Mouse (Mus musculus): ENCODE measurements around the gene Smok3c. TPM values are rescaled to one million over a fixed set of nuclear protein-coding genes. Genes with fewer than 3 reads are reported as not detected.
"Not testable (repeated sequence)": the region's sequence is repeated elsewhere in the genome, so short reads cannot be mapped to it uniquely, and the experiment has no call there.

Gene Smok3c
- not detected in 2 replicates for polyA plus RNA-seq (2012; rRNA removed)

DNA sequence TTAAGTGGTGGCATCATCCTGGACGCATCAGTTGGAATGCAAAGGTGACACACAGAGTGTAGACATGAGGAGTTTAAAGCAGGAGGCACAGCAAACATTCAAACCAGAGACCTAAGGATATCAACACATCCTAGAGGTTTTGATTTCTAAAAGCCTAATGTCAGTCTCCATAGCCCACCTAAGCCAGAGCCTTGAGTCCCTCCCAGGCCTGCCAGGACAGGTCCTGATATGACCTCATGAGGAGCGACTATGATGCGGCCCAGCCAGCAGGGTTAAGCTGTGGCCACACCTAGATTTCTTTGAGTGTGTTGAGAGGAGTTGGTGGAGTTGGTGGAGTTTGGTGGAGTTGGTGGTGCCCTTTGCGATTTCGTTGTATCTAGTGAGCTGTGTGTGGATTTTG is at the start of gene Smok3c:
Gene Smok3c (plus strand): TSS at position 301 of the 400 bp plus-strand sequence.
- H3K4me3 ChIP-seq (replicated peaks; ENCODE audit: extremely low read depth, low read depth, low read length); DNase-seq; H3K4me1 ChIP-seq (ENCODE audit: control insufficient read depth, insufficient read depth, low read length): not testable (repeated sequence)
- WGBS: no CpG with 5 or more reads among the region's 5 CpGs

DNA sequence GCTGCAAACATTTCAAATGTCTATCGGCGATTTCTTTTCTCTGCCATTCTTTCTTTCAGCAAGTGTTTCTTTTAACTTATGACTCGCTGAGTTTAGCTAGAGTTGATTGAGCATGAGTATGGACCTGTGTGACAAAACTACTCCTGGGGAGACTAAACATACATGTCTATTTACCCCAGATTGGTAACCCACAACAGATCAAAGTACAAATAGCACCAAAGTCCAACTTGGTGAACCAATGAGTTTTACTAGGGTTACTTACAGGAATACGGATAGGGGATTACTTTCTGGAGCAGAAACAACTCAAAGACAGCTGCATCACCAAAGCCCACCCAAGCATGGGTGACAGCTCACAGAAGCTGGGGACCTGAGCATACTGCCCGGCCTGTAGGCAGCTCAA is 43.6 kb upstream of the Smok3c start:
- Histone ChIP-seq H3K4me1 (ENCODE audit: control insufficient read depth, insufficient read depth, low read length) (no peaks in the 10 kb centered on the region), H3K4me3 (replicated peaks; ENCODE audit: extremely low read depth, low read depth, low read length) (no peak overlapping the region)
- TF ChIP-seq POLR2A (IDR thresholded peaks at IDR 0.05; ENCODE audit: borderline replicate concordance, extremely low read depth, low read depth, low read length) (no peak), CTCF (IDR thresholded peaks at IDR 0.05; ENCODE audit: insufficient read depth, low read length) (no peak)
- 87% methylated on average over 5 of the region's 5 CpGs for WGBS
- no peak for DNase-seq

DNA sequence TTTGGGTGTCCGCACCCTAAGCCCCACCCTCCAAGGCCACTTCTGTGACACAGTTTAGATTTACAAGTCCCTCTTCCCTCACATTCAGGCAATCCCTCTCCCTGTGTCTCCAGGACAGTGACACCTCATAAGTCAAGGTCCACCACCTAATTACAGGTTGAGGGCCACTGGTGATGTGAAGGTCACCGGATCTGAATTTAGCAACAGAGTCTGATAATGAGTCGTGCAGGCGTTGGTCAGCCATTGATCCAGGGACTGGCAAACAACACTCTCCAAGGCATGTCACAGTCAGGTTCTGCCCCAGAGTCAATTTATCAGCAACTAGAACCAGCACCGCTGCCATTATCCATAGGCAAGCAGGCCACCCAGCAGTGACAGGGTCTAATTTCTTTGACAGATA is 40.6 kb upstream of the Smok3c start:
- no peaks in the 10 kb centered on the region for H3K4me1 ChIP-seq (ENCODE audit: control insufficient read depth, insufficient read depth, low read length)
- 81% methylated on average over 5 of the region's 5 CpGs for WGBS
- no peak overlapping the region for H3K4me3 ChIP-seq (replicated peaks; ENCODE audit: extremely low read depth, low read depth, low read length)
- DNase-seq: no peak
- TF ChIP-seq CTCF (IDR thresholded peaks at IDR 0.05; ENCODE audit: insufficient read depth, low read length) (no peak), POLR2A (IDR thresholded peaks at IDR 0.05; ENCODE audit: borderline replicate concordance, extremely low read depth, low read depth, low read length) (no peak)

DNA sequence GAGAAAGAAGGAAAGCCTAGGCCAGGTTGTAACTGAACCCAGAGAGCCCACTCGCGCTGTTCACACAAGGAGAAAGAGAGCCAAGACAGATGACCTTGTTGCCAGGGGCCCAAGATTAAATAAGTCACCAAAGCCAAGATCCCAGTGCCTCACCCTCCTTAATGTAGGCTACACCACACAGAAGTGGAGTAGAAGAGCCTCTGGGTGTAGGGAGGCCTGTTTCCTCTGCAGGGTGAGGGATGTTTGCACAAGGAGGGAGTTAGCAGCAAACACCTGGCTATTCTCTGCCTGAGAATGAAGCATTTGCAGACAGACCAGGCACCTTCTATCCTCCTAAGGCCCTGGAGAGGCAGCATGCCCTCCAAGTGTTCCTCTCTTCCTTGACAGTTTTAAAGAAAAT is 36.5 kb upstream of the Smok3c start:
- 67% methylated on average over 2 of the region's 2 CpGs for WGBS
- DNase-seq: no peak
- no peaks in the 10 kb centered on the region for H3K4me1 ChIP-seq (ENCODE audit: control insufficient read depth, insufficient read depth, low read length)
- H3K4me3 ChIP-seq (replicated peaks; ENCODE audit: extremely low read depth, low read depth, low read length): no peak overlapping the region
- no peak for TF ChIP-seq CTCF (IDR thresholded peaks at IDR 0.05; ENCODE audit: insufficient read depth, low read length)
- TF ChIP-seq POLR2A (IDR thresholded peaks at IDR 0.05; ENCODE audit: borderline replicate concordance, extremely low read depth, low read depth, low read length): no peak

DNA sequence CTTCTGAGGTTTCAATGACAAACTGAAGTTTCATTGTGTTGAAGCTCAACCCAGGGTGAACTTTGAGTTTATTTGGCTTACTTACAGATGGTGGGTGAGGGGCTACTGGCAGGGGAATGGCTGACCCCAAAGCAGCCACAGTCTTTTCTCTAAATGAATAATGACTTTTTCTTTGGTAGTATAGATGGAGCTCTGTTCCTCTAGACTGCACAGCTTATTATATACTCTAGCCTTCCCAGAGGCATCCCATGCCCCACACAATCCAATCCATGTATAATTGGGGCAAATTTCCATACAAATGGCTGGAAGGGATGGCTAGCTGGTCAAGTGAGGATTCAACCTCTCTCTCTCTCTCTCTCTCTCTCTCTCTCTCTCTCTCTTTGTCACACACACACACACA is 36.0 kb upstream of the Smok3c start:
- DNase-seq: no peak
- Histone ChIP-seq H3K4me1 (ENCODE audit: control insufficient read depth, insufficient read depth, low read length) (no peaks in the 10 kb centered on the region), H3K4me3 (replicated peaks; ENCODE audit: extremely low read depth, low read depth, low read length) (no peak overlapping the region)
- TF ChIP-seq POLR2A (IDR thresholded peaks at IDR 0.05; ENCODE audit: borderline replicate concordance, extremely low read depth, low read depth, low read length) (no peak), CTCF (IDR thresholded peaks at IDR 0.05; ENCODE audit: insufficient read depth, low read length) (no peak)

DNA sequence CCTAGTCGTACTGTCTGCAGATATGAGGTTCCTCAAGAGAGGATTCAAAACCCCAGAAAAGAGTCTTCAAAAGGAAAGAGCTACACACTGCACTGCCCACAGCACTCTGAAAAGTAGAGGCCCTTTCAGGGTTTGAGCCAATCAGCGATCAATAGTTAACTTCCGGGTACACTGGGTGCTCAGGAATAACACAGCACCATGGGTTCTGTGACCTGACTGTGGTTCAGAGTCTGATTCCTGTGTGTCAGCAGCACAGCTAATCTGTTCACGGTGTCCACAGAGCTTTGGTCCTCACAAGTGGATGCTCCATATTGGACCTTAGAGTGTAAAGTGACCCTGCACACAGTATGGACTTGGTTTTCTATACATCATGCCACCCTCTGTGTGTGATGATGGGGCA is 33.4 kb upstream of the Smok3c start:
- H3K4me1 ChIP-seq (ENCODE audit: control insufficient read depth, insufficient read depth, low read length); DNase-seq; H3K4me3 ChIP-seq (replicated peaks; ENCODE audit: extremely low read depth, low read depth, low read length): not testable (repeated sequence)
- whole genome bisulfite sequencing: 85% methylated on average over 3 of the region's 4 CpGs

DNA sequence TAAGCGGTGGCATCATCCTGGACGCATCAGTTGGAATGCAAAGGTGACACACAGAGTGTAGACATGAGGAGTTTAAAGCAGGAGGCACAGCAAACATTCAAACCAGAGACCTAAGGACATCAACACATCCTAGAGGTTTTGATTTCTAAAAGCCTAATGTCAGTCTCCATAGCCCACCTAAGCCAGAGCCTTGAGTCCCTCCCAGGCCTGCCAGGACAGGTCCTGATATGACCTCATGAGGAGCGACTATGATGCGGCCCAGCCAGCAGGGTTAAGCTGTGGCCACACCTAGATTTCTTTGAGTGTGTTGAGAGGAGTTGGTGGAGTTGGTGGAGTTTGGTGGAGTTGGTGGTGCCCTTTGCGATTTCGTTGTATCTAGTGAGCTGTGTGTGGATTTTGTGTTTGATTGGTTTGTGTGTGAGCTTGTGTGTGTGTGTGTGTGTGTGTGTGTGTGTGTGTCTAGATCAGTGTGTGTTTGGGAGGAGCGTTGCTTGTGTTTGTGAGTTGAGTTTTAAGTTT is 32.0 kb upstream of the Smok3c start, which contains the start of the genes Smok3a and Smok3b:
Gene Smok3a (plus strand): TSS at position 301 of the 519 bp plus-strand sequence.
Gene Smok3b (plus strand): TSS at position 469 of the 519 bp plus-strand sequence.
- H3K4me3 ChIP-seq (replicated peaks; ENCODE audit: extremely low read depth, low read depth, low read length); DNase-seq; H3K4me1 ChIP-seq (ENCODE audit: control insufficient read depth, insufficient read depth, low read length): not testable (repeated sequence)
- WGBS: 81% methylated on average over 4 of the region's 7 CpGs

DNA sequence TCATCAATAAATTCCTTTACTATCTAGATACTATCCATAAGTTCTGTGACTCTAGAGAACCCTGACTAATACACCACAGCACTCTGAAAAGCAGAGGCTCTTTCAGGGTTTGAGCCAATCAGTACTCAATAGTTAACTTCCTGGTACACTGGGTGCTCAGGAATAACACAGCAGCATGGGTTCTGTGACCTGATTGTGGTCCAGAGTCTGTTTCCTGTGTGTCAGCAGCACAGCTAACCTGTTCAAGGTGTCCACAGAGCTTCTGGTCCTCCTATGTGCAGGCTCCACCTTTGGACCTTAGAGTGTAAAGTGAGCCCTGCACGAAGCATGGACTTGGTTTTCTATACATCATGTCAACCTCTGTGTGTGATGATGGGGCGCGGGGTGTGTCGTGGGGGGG is 20.8 kb downstream of the Smok3c start:
- 84% methylated on average over 4 of the region's 4 CpGs for WGBS
- Histone ChIP-seq H3K4me3 (replicated peaks; ENCODE audit: extremely low read depth, low read depth, low read length) (no peak overlapping the region), H3K4me1 (ENCODE audit: control insufficient read depth, insufficient read depth, low read length) (no peaks in the 10 kb centered on the region)
- TF ChIP-seq CTCF (IDR thresholded peaks at IDR 0.05; ENCODE audit: insufficient read depth, low read length) (no peak), POLR2A (IDR thresholded peaks at IDR 0.05; ENCODE audit: borderline replicate concordance, extremely low read depth, low read depth, low read length) (no peak)
- no peak for DNase-seq

DNA sequence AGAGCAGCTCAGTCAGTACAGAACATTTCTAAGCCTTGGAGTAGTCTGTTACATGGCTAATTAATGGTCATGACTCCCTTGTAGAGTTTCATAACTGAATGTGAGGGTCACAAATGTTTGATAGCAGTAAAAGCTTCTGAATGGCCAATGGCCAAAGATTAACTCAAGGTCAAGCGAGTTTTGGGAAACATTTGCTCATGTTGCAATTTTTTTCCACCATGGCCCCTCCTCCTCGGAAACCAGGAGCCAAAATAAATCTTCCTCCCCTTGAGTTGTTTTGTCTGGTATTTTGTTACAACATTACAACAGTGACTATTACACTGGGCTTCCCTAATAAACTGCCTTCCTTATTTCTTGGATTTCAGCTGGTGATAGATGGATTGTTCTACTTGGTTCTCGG is 22.7 kb downstream of the Smok3c start:
- TF ChIP-seq CTCF (IDR thresholded peaks at IDR 0.05; ENCODE audit: insufficient read depth, low read length) (no peak), POLR2A (IDR thresholded peaks at IDR 0.05; ENCODE audit: borderline replicate concordance, extremely low read depth, low read depth, low read length) (no peak)
- H3K4me3 ChIP-seq (replicated peaks; ENCODE audit: extremely low read depth, low read depth, low read length): no peak overlapping the region
- WGBS: 54% methylated on average over 3 of the region's 3 CpGs
- no peaks in the 10 kb centered on the region for H3K4me1 ChIP-seq (ENCODE audit: control insufficient read depth, insufficient read depth, low read length)
- DNase-seq: no peak

DNA sequence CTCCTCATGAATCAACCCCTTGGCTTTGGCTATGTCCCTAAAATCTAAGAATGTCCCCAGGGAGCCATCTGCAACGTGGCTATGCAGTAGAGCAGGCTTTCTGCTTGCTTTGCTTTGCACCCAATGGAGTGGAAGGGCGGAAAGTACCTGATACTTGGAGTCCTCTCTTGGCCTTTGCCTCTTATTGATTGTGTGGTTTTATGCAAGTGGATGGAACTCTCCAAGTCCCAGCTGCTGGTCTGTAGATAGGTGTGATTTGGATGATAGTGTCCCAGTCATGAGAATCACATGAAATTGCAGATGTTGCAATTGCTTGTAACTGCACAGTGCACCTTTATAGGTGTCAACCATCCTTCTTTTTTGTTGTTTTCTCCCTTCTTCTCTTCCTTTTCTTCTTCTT is 23.2 kb downstream of the Smok3c start:
- DNase-seq: no peak
- Histone ChIP-seq H3K4me1 (ENCODE audit: control insufficient read depth, insufficient read depth, low read length) (no peaks in the 10 kb centered on the region), H3K4me3 (replicated peaks; ENCODE audit: extremely low read depth, low read depth, low read length) (no peak overlapping the region)
- 50% methylated on average over 2 of the region's 2 CpGs for WGBS
- TF ChIP-seq POLR2A (IDR thresholded peaks at IDR 0.05; ENCODE audit: borderline replicate concordance, extremely low read depth, low read depth, low read length) (no peak), CTCF (IDR thresholded peaks at IDR 0.05; ENCODE audit: insufficient read depth, low read length) (no peak)

DNA sequence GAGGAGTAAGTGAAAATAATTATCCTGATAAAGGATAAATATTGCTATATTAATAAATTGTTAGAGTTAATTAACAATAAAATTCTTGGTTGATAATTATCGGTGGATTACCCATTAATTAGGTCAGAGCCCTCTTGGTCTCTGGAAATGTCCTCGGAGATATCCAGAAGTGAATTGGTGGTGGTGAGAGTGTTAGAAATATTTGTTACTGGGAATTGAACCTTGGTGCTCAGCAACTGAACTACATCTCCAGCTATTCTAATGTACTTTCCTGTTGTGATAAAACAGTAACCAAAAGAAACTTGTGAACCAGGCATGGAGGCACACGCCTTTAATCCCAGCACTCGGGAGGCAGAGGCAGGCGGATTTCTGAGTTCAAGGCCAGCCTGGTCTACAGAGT is 27.5 kb downstream of the Smok3c start:
- TF ChIP-seq POLR2A (IDR thresholded peaks at IDR 0.05; ENCODE audit: borderline replicate concordance, extremely low read depth, low read depth, low read length) (no peak), CTCF (IDR thresholded peaks at IDR 0.05; ENCODE audit: insufficient read depth, low read length) (no peak)
- 89% methylated on average over 5 of the region's 5 CpGs for WGBS
- no peak for DNase-seq

More for the DNA sequence above, 27.5 kb downstream of the Smok3c start:
- Histone ChIP-seq H3K4me1 (ENCODE audit: control insufficient read depth, insufficient read depth, low read length) (peaks cover under 1% of the 10 kb centered on the region), H3K4me3 (replicated peaks; ENCODE audit: extremely low read depth, low read depth, low read length) (no peak overlapping the region)
